Mouse (Mus musculus): Measurements from ENCODE around the gene Cdipt.

DNA sequence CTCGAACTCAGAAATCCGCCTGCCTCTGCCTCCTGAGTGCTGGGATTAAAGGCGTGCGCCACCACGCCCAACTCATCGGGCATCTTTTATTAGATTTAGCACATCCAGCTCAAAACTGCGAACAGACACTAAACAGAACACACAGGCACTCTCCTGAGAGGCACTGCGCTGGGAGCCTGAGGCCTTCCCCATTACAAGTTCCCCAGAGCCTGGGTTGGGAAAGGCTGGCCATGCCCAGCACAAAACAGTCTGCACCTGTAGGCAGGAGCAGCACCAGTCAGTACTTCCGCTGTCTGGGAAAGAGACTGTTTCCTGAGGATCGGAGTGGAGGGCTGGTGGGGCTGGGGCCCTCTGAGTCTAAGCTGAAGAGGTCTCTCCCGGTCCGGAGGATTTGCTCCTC lies 39.3 kb downstream of the Cdipt start:
- TF ChIP-seq TAL1 (IDR thresholded peaks at IDR 0.05; ENCODE audit: low read length): no peak
- TF ChIP-seq TCF12 (IDR thresholded peaks at IDR 0.05; ENCODE audit: low read depth, low read length): no peak
- TF ChIP-seq E2F4 (IDR thresholded peaks at IDR 0.05; ENCODE audit: borderline replicate concordance, low read depth, low read length): no peak
- TF ChIP-seq POLR2AphosphoS2 (IDR thresholded peaks at IDR 0.05; ENCODE audit: low read length): no peak
- TF ChIP-seq CTCF (IDR thresholded peaks at IDR 0.05 in 2 of 3, conservative IDR thresholded peaks at IDR 0.05 in 1 of 3; ENCODE audit: control insufficient read depth in 1 of 3, insufficient read depth in 1 of 3, low read depth in 2 of 3, low read length in 3 of 3, poor library complexity in 1 of 3, severe bottlenecking in 1 of 3): no peak
- no peak for TF ChIP-seq CHD2 (IDR thresholded peaks at IDR 0.05; ENCODE audit: low read length)
- TF ChIP-seq KAT2A (conservative IDR thresholded peaks at IDR 0.05; ENCODE audit: low read depth, low read length): no peak
- no peak for TF ChIP-seq POLR2A (IDR thresholded peaks at IDR 0.05; ENCODE audit: control insufficient read depth in 1 of 2, insufficient read depth in 1 of 2, low read depth in 1 of 2, low read length in 2 of 2, poor library complexity in 1 of 2)
- TF ChIP-seq HCFC1 (IDR thresholded peaks at IDR 0.05; ENCODE audit: low read depth, low read length): no peak
- no peak for TF ChIP-seq EP300 (IDR thresholded peaks at IDR 0.05; ENCODE audit: low read depth in 1 of 2, low read length in 2 of 2)
